Mouse (Mus musculus): ENCODE measurements around the gene Rabepk.
"Not testable (repeated sequence)": the region's sequence is repeated elsewhere in the genome, so short reads cannot be mapped to it uniquely, and the experiment has no call there.

Gene Rabepk

GRCm38 (mm10) chr2:34799357-34800256, at the start of gene Rabepk:
Gene Rabepk (minus strand): TSS chr2:34799912.
- DNase-seq: peak; percentile 88

GRCm38 (mm10) chr2:34847702-34848101, 48.0 kb upstream of the Rabepk start:
- no peak for DNase-seq

GRCm38 (mm10) chr2:34843211-34843939, 43.7 kb upstream of the Rabepk start:
- no peak for DNase-seq

GRCm38 (mm10) chr2:34841706-34842105, 42.0 kb upstream of the Rabepk start:
- no peak for DNase-seq

GRCm38 (mm10) chr2:34840143-34840542, 40.4 kb upstream of the Rabepk start:
- DNase-seq: not testable (repeated sequence)

GRCm38 (mm10) chr2:34835669-34836068, 36.0 kb upstream of the Rabepk start:
- DNase-seq: no peak

GRCm38 (mm10) chr2:34833624-34834023, 33.9 kb upstream of the Rabepk start:
- no peak for DNase-seq

GRCm38 (mm10) chr2:34832766-34833457, 33.2 kb upstream of the Rabepk start, which contains the start of gene Gm34653:
Gene Gm34653 (plus strand): TSS chr2:34833007.
- DNase-seq: not testable (repeated sequence)

GRCm38 (mm10) chr2:34830066-34830465, 30.4 kb upstream of the Rabepk start:
- DNase-seq: not testable (repeated sequence)

GRCm38 (mm10) chr2:34828026-34828425, 28.3 kb upstream of the Rabepk start:
- no peak for DNase-seq

- no peak for DNase-seq
Observed at GRCm38 (mm10) chr2:34827591-34827990, 27.9 kb upstream of the Rabepk start.

- peak; percentile 16 for DNase-seq
Observed at GRCm38 (mm10) chr2:34826460-34827231, 26.9 kb upstream of the Rabepk start.

GRCm38 (mm10) chr2:34825827-34826459, 26.2 kb upstream of the Rabepk start, which contains the start of gene Fbxw2:
Gene Fbxw2 (minus strand): TSS chr2:34826311.
- DNase-seq: peak; percentile 93

GRCm38 (mm10) chr2:34818492-34818891, 18.8 kb upstream of the Rabepk start:
- no peak for DNase-seq

GRCm38 (mm10) chr2:34815893-34816292, 16.2 kb upstream of the Rabepk start:
- DNase-seq: not testable (repeated sequence)

- DNase-seq: no peak
Observed at GRCm38 (mm10) chr2:34812706-34813105, 13.0 kb upstream of the Rabepk start.

- no peak for DNase-seq
Observed at GRCm38 (mm10) chr2:34810775-34811174, 11.1 kb upstream of the Rabepk start.

GRCm38 (mm10) chr2:34809568-34809967, 9.9 kb upstream of the Rabepk start:
- no peak for DNase-seq

GRCm38 (mm10) chr2:34808057-34808456, 8.3 kb upstream of the Rabepk start:
- no peak for DNase-seq

GRCm38 (mm10) chr2:34805364-34805950, 5.7 kb upstream of the Rabepk start:
- no peak for DNase-seq

GRCm38 (mm10) chr2:34804815-34805214, 5.1 kb upstream of the Rabepk start:
- no peak for DNase-seq
